Mouse (Mus musculus) cerebellum, adult 2 months (tissue): ENCODE measurements around the gene Dnal1.

Experiments used
- CTCF ChIP-seq: fragments of 200-500 bp; IDR thresholded peaks from 2 replicates; pipeline ENCODE4 v1.5.1; 2011; ENCODE audit warnings: low read depth, mild to moderate bottlenecking, control low read depth, low read length, moderate library complexity, borderline replicate concordance; ENCODE audit not compliant: insufficient read depth
- POLR2A ChIP-seq: fragments of 200-500 bp; IDR thresholded peaks from 2 replicates; pipeline ENCODE4 v1.6.1; 2011; ENCODE audit warnings: low read length, control low read depth, borderline replicate concordance; ENCODE audit not compliant: insufficient read depth

- TF ChIP-seq CTCF (no peak), POLR2A (no peak)
Measured at GRCm38 (mm10) chr12:84163586-84164110, 49.5 kb downstream of the Dnal1 start.
